Mouse (Mus musculus) MEL (cell line): ENCODE measurements around the gene Hax1. TPM values are rescaled to one million over a fixed set of nuclear protein-coding genes. Genes with fewer than 3 reads are reported as not detected.
A peak's percentile ranks its signal among the peaks of the same experiment; 100 is the strongest.

ENCODE experiments used
- DNase-seq: peaks from one replicate; pipeline ENCODE4 v3.0.0; 2011; ENCODE audit warnings: low read depth, low spot score
- H3K27ac ChIP-seq: 2 replicates; pipeline ENCODE4 v1.5.1; 2012; ENCODE audit warnings: low read depth, mild to moderate bottlenecking, control low read depth, low read length, moderate library complexity; ENCODE audit not compliant: control insufficient read depth
- H3K27me3 ChIP-seq, 2 experiments: fragments of 150-350 bp in 1 of 2; sonication (generic) in 1 of 2; 2 replicates each; pipeline ENCODE4 v1.6.1; 2012; ENCODE audit warnings: low read length in 2 of 2, mild to moderate bottlenecking in 2 of 2, improper control_type of control experiment in 1 of 2, moderate library complexity in 1 of 2; ENCODE audit not compliant: insufficient read depth in 2 of 2, control insufficient read depth in 1 of 2
- H3K36me3 ChIP-seq, 2 experiments: 2 replicates each; pipeline ENCODE4 v1.6.1; 2012 to 2014; ENCODE audit warnings: low read length in 2 of 2, improper control_type of control experiment in 1 of 2, inconsistent platforms in 1 of 2, mild to moderate bottlenecking in 1 of 2; ENCODE audit not compliant: insufficient read depth in 2 of 2, control insufficient read depth in 1 of 2
- H3K4me1 ChIP-seq, 2 experiments: fragments of 150-350 bp in 1 of 2; sonication (generic) in 1 of 2; 2 replicates each; pipeline ENCODE4 v1.6.1; 2012; ENCODE audit warnings: low read length in 2 of 2, improper control_type of control experiment in 1 of 2, mild to moderate bottlenecking in 1 of 2; ENCODE audit not compliant: insufficient read depth in 2 of 2, control insufficient read depth in 1 of 2
- H3K4me3 ChIP-seq, 2 experiments: fragments of 150-350 bp in 1 of 2; sonication (generic) in 1 of 2; 2 replicates each; pipeline ENCODE4 v1.5.1; 2012; ENCODE audit warnings: low read depth in 2 of 2, low read length in 2 of 2, mild to moderate bottlenecking in 2 of 2, moderate library complexity in 2 of 2, control low read depth in 1 of 2, improper control_type of control experiment in 1 of 2; ENCODE audit not compliant: control insufficient read depth in 1 of 2, insufficient read depth in 1 of 2
- H3K79me2 ChIP-seq: 2 replicates; pipeline ENCODE4 v1.6.1; 2012; ENCODE audit warnings: mild to moderate bottlenecking, low read length, moderate library complexity; ENCODE audit not compliant: control insufficient read depth, poor library complexity, insufficient read depth
- H3K9ac ChIP-seq: 2 replicates; pipeline ENCODE4 v1.6.1; 2012; ENCODE audit warnings: low read depth, mild to moderate bottlenecking, control low read depth, low read length, moderate library complexity; ENCODE audit not compliant: control insufficient read depth, poor library complexity, severe bottlenecking
- H3K9me3 ChIP-seq: fragments of 150-350 bp; sonication (generic); replicated peaks from 2 replicates; pipeline ENCODE4 v1.6.1; 2012; ENCODE audit warnings: mild to moderate bottlenecking, low read length, improper control_type of control experiment, moderate library complexity; ENCODE audit not compliant: insufficient read depth
- CTCF ChIP-seq, 3 experiments: IDR thresholded peaks in 2 of 3; conservative IDR thresholded peaks in 1 of 3; 2 replicates each; pipeline ENCODE4 v1.5.1; 2011 to 2012; ENCODE audit warnings: low read length in 3 of 3, low read depth in 2 of 3, mild to moderate bottlenecking in 2 of 3, improper control_type of control experiment in 1 of 3, inconsistent platforms in 1 of 3, mixed read lengths in 1 of 3, moderate library complexity in 1 of 3; ENCODE audit not compliant: control insufficient read depth in 1 of 3, insufficient read depth in 1 of 3, poor library complexity in 1 of 3, severe bottlenecking in 1 of 3
- ELF1 ChIP-seq: IDR thresholded peaks from 2 replicates; pipeline ENCODE4 v1.6.1; 2014; ENCODE audit warnings: low read depth, mild to moderate bottlenecking, inconsistent platforms, low read length, improper control_type of control experiment, moderate library complexity
- EP300 ChIP-seq, 2 experiments: IDR thresholded peaks; 2 replicates each; pipeline ENCODE4 v1.6.1; 2011; ENCODE audit warnings: improper control_type of control experiment in 2 of 2, low read length in 2 of 2, low read depth in 1 of 2, mild to moderate bottlenecking in 1 of 2
- ETS1 ChIP-seq: IDR thresholded peaks from 2 replicates; pipeline ENCODE4 v1.6.1; 2012; ENCODE audit warnings: low read depth, mild to moderate bottlenecking, inconsistent platforms, low read length, improper control_type of control experiment, moderate library complexity
- GATA1 ChIP-seq: IDR thresholded peaks from 2 replicates; pipeline ENCODE4 v1.6.1; 2011; ENCODE audit warnings: low read depth, low read length, improper control_type of control experiment
- HCFC1 ChIP-seq: IDR thresholded peaks from 2 replicates; pipeline ENCODE4 v1.6.1; 2012; ENCODE audit warnings: low read depth, mild to moderate bottlenecking, inconsistent platforms, low read length, improper control_type of control experiment, moderate library complexity
- KAT2A ChIP-seq: conservative IDR thresholded peaks from 2 replicates; pipeline ENCODE4 v1.6.1; 2012; ENCODE audit warnings: low read depth, low read length, improper control_type of control experiment, inconsistent platforms
- MAFK ChIP-seq: IDR thresholded peaks from 2 replicates; pipeline ENCODE4 v1.6.1; 2011; ENCODE audit warnings: low read depth, mild to moderate bottlenecking, low read length, improper control_type of control experiment, borderline replicate concordance
- MAZ ChIP-seq: IDR thresholded peaks from 2 replicates; pipeline ENCODE4 v1.6.1; 2012; ENCODE audit warnings: low read depth, mild to moderate bottlenecking, inconsistent platforms, low read length, improper control_type of control experiment
- MEF2A ChIP-seq: IDR thresholded peaks from 2 replicates; pipeline ENCODE4 v1.6.1; 2014; ENCODE audit warnings: low read depth, mild to moderate bottlenecking, inconsistent platforms, low read length, improper control_type of control experiment; ENCODE audit not compliant: poor library complexity, insufficient replicate concordance, severe bottlenecking; ENCODE audit errors: extremely low read depth
- MXI1 ChIP-seq: IDR thresholded peaks from 2 replicates; pipeline ENCODE4 v1.6.1; 2011; ENCODE audit warnings: mild to moderate bottlenecking, low read depth, low read length, improper control_type of control experiment
- MYB ChIP-seq: IDR thresholded peaks from 2 replicates; pipeline ENCODE4 v1.6.1; 2011; ENCODE audit warnings: mild to moderate bottlenecking, low read depth, low read length, improper control_type of control experiment
- MYC ChIP-seq: IDR thresholded peaks from 2 replicates; pipeline ENCODE4 v1.6.1; 2011; ENCODE audit warnings: low read depth, mild to moderate bottlenecking, low read length, improper control_type of control experiment, moderate library complexity
- NELFE ChIP-seq: IDR thresholded peaks from 2 replicates; pipeline ENCODE4 v1.6.1; 2011; ENCODE audit warnings: low read depth, low read length, improper control_type of control experiment
- POLR2A ChIP-seq, 2 experiments: IDR thresholded peaks; 2 replicates each; pipeline ENCODE4 v1.6.1; 2011 to 2012; ENCODE audit warnings: low read length in 2 of 2, mild to moderate bottlenecking in 2 of 2, control low read depth in 1 of 2, improper control_type of control experiment in 1 of 2, low read depth in 1 of 2, moderate library complexity in 1 of 2; ENCODE audit not compliant: control insufficient read depth in 1 of 2, insufficient read depth in 1 of 2, poor library complexity in 1 of 2
- POLR2AphosphoS2 ChIP-seq: IDR thresholded peaks from 2 replicates; pipeline ENCODE4 v1.6.1; 2011; ENCODE audit warnings: low read length, improper control_type of control experiment
- POLR2AphosphoS5 ChIP-seq: IDR thresholded peaks from 2 replicates; pipeline ENCODE4 v1.6.1; 2012; ENCODE audit warnings: low read depth, borderline replicate concordance, mild to moderate bottlenecking, inconsistent platforms, low read length, moderate library complexity, mixed read lengths
- RAD21 ChIP-seq: IDR thresholded peaks from 2 replicates; pipeline ENCODE4 v1.6.1; 2011; ENCODE audit warnings: mild to moderate bottlenecking, low read depth, low read length, improper control_type of control experiment
- RCOR1 ChIP-seq: IDR thresholded peaks from 2 replicates; pipeline ENCODE4 v1.6.1; 2012; ENCODE audit warnings: low read depth, mild to moderate bottlenecking, inconsistent platforms, low read length, improper control_type of control experiment
- SIN3A ChIP-seq: IDR thresholded peaks from 2 replicates; pipeline ENCODE4 v1.6.1; 2012; ENCODE audit warnings: low read length, improper control_type of control experiment, inconsistent platforms
- SMC3 ChIP-seq: IDR thresholded peaks from 2 replicates; pipeline ENCODE4 v1.6.1; 2011; ENCODE audit warnings: low read depth, low read length, improper control_type of control experiment
- TAL1 ChIP-seq: IDR thresholded peaks from 2 replicates; pipeline ENCODE4 v1.6.1; 2012; ENCODE audit warnings: mild to moderate bottlenecking, inconsistent platforms, low read length, moderate library complexity, mixed read lengths
- TBP ChIP-seq: IDR thresholded peaks from 2 replicates; pipeline ENCODE4 v1.8.0; 2011; ENCODE audit warnings: low read depth, low read length, improper control_type of control experiment
- TCF12 ChIP-seq: IDR thresholded peaks from 2 replicates; pipeline ENCODE4 v1.6.1; 2014; ENCODE audit warnings: low read depth, mild to moderate bottlenecking, inconsistent platforms, low read length, improper control_type of control experiment, moderate library complexity
- UBTF ChIP-seq: IDR thresholded peaks from 2 replicates; pipeline ENCODE4 v1.6.1; 2012; ENCODE audit warnings: low read depth, mild to moderate bottlenecking, inconsistent platforms, low read length, improper control_type of control experiment, moderate library complexity, borderline replicate concordance; ENCODE audit not compliant: insufficient read depth
- USF1 ChIP-seq: IDR thresholded peaks from 2 replicates; pipeline ENCODE4 v1.6.1; 2014; ENCODE audit warnings: low read depth, mild to moderate bottlenecking, inconsistent platforms, low read length, improper control_type of control experiment, moderate library complexity
- ZKSCAN1 ChIP-seq: IDR thresholded peaks from 2 replicates; pipeline ENCODE4 v1.6.1; 2012; ENCODE audit warnings: low read depth, mild to moderate bottlenecking, inconsistent platforms, low read length, improper control_type of control experiment, moderate library complexity
- ZMIZ1 ChIP-seq: IDR thresholded peaks from 2 replicates; pipeline ENCODE4 v1.6.1; 2012; ENCODE audit warnings: low read depth, mild to moderate bottlenecking, inconsistent platforms, low read length, improper control_type of control experiment, moderate library complexity
- ZNF384 ChIP-seq: IDR thresholded peaks from 2 replicates; pipeline ENCODE4 v1.6.1; 2012; ENCODE audit warnings: low read depth, mild to moderate bottlenecking, inconsistent platforms, low read length, improper control_type of control experiment
- polyA plus RNA-seq, 2 experiments: library from polyadenylated mRNA; stranded (reverse) in 1 of 2; unstranded in 1 of 2; fragments of >175 nt in 1 of 2; fragments of >200 nt in 1 of 2; gene quantifications; 2 replicates each; pipeline versions ENCODE4 v1.2.1 to v1.2.4; 2012; ENCODE audit warnings: low replicate concordance in 2 of 2, low read depth in 1 of 2; ENCODE audit not compliant: insufficient read length in 2 of 2, insufficient read depth in 1 of 2, missing spikeins in 1 of 2
- total RNA-seq: library from RNA; depleted of rRNA; stranded (reverse); fragments of 300-350 nt; gene quantifications from 2 replicates; pipeline ENCODE4 v1.2.3, GENCODE M21; 2012

Gene Hax1
- total and polyA plus RNA-seq, 3 experiments = 232 to 322 TPM; not detected in 1

GRCm38 (mm10) chr3:89956177-89956971, 42.2 kb downstream of the Hax1 start:
- no peaks in the 10 kb centered on the region for H3K27me3 ChIP-seq
- no peak overlapping the region for H3K9ac ChIP-seq
- peak; percentile 73 for DNase-seq
- H3K4me1 ChIP-seq = peaks cover 8 to 11% of the 10 kb centered on the region in 2 experiments
- no peak overlapping the region for H3K4me3 ChIP-seq
- H3K36me3 ChIP-seq = peaks cover 2 to 9% of the 10 kb centered on the region in 2 experiments; a peak in 3 of 4 replicates
- H3K27ac ChIP-seq = peak overlapping the region; percentile 43
- TF ChIP-seq MYB = no peak
- TF ChIP-seq NELFE = no peak
- no peak for TF ChIP-seq USF1
- TF ChIP-seq UBTF = no peak
- 0 out of 2 replicates have a peak, but pooled peaks have one; percentile 37 for TF ChIP-seq MXI1
- no peak for TF ChIP-seq TAL1
- TF ChIP-seq ZNF384 = no peak
- TF ChIP-seq ETS1 = peak; percentile 39; the same call in 1 of the 2 replicates
- TF ChIP-seq GATA1 = peak; percentile 65
- TF ChIP-seq HCFC1 = no peak
- 0 out of 2 replicates have a peak, but pooled peaks have one; percentile 21 for TF ChIP-seq MAZ
- no peak; a peak in 1 of 4 replicates for TF ChIP-seq EP300 (IDR thresholded peaks at IDR 0.05; ENCODE audit: low read depth in 1 of 2, low read length in 2 of 2)
- no peaks in the 10 kb centered on the region for H3K9me3 ChIP-seq
- no peaks in the 10 kb centered on the region; the same call in 1 of the 2 replicates for H3K79me2 ChIP-seq

GRCm38 (mm10) chr3:89953420-89953819, 45.2 kb downstream of the Hax1 start:
- H3K27ac ChIP-seq = no peak overlapping the region
- H3K4me1 ChIP-seq = peaks cover 6 to 8% of the 10 kb centered on the region in 2 experiments
- H3K4me3 ChIP-seq = no peak overlapping the region
- peak; percentile 91 for DNase-seq
- H3K79me2 ChIP-seq = no peaks in the 10 kb centered on the region
- no peak overlapping the region for H3K9ac ChIP-seq
- H3K36me3 ChIP-seq = peaks cover 2 to 9% of the 10 kb centered on the region in 2 experiments
- H3K27me3 ChIP-seq = no peaks in the 10 kb centered on the region
- H3K9me3 ChIP-seq = no peaks in the 10 kb centered on the region
- TF ChIP-seq EP300 (IDR thresholded peaks at IDR 0.05; ENCODE audit: low read depth in 1 of 2, low read length in 2 of 2) = no peak
- TF ChIP-seq USF1 = no peak
- no peak for TF ChIP-seq MEF2A
- TF ChIP-seq TBP = no peak
- TF ChIP-seq RAD21 = peak; percentile 94
- TF ChIP-seq NELFE = no peak
- TF ChIP-seq POLR2A (IDR thresholded peaks at IDR 0.05; ENCODE audit: control insufficient read depth in 1 of 2, insufficient read depth in 1 of 2, low read depth in 1 of 2, low read length in 2 of 2, poor library complexity in 1 of 2) = no peak; a peak in 1 of 4 replicates
- TF ChIP-seq UBTF = no peak
- no peak for TF ChIP-seq ZMIZ1
- no peak for TF ChIP-seq ETS1
- no peak for TF ChIP-seq TCF12
- no peak for TF ChIP-seq ZKSCAN1
- peak; percentile 61 for TF ChIP-seq SIN3A
- peak; percentile 56; the same call in 1 of the 2 replicates for TF ChIP-seq MYC
- peak; percentile 36; the same call in 1 of the 2 replicates for TF ChIP-seq ZNF384
- peak; percentile 94 to 98 (median 98) for TF ChIP-seq CTCF (IDR thresholded peaks at IDR 0.05 in 2 of 3, conservative IDR thresholded peaks at IDR 0.05 in 1 of 3; ENCODE audit: control insufficient read depth in 1 of 3, insufficient read depth in 1 of 3, low read depth in 2 of 3, low read length in 3 of 3, poor library complexity in 1 of 3, severe bottlenecking in 1 of 3)
- TF ChIP-seq ELF1 = peak; percentile 83
- no peak for TF ChIP-seq POLR2AphosphoS5
- TF ChIP-seq RCOR1 = no peak
- 0 out of 2 replicates have a peak, but pooled peaks have one; percentile 17 for TF ChIP-seq MAZ
- TF ChIP-seq MAFK = no peak
- peak; percentile 98 for TF ChIP-seq SMC3
- TF ChIP-seq KAT2A = no peak
- no peak for TF ChIP-seq POLR2AphosphoS2
- no peak for TF ChIP-seq MXI1
